Mouse (Mus musculus) MN1 (cell line): Measurements from ENCODE around the gene Uchl5.

Experiments used
- DNase-seq: peaks from one replicate; pipeline ENCODE4 v3.0.0-alpha.2; 2016; ENCODE audit warnings: low spot score

Gene Uchl5

DNA sequence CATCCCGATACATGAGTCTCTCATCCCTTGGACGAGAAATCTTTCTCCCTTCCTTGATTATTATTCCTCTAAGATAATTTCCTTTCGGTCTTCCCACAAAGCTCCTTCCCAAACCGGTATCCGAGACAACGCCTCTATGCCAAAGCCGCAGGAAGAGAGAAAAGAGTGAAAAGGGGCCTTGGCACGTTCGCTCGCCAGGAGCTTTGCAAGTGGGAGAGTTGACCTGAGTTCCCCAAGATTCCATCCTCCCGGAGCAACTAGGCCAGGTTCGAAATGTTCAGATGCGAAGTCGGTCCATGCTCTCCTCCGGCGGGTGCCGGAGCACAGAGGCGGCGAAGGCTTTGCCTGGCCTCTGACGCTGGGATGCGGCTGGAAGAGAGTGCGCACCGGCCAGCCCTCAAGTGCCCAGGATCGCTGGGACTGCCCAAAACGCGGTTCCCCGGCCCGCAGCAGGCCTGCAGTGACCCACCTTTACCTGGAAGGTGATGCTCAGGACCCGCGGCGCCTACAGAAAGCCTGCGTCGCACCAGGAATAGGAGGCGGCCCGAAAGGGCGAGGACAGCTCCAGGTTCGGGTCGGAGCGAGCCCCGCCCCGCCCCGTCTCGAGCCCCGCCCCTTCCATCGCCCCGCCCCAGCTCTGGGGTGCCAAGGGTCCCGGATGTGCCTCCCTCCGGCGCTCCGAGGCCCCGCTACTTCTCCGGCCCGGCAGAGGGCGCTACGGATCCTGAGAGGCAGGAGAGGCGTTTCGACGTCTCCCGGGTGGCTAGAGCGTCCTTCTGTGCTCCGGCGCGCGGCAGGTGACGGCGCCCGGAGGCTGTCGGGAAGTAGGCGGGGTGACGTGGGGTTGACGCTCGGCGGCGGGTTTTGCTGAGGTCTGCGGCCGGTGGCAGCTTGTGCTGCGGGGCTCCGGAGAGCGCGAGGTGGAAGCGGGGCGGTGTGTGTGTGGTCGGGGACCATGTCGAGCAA is at the start of gene Uchl5, which contains the start of gene Trove2:
Uchl5 (plus strand) TSS at position 827 of the 966 bp plus-strand sequence.
Trove2 (minus strand) TSS at position 623 of the 966 bp plus-strand sequence.
- DNase-seq: peak; percentile 98

DNA sequence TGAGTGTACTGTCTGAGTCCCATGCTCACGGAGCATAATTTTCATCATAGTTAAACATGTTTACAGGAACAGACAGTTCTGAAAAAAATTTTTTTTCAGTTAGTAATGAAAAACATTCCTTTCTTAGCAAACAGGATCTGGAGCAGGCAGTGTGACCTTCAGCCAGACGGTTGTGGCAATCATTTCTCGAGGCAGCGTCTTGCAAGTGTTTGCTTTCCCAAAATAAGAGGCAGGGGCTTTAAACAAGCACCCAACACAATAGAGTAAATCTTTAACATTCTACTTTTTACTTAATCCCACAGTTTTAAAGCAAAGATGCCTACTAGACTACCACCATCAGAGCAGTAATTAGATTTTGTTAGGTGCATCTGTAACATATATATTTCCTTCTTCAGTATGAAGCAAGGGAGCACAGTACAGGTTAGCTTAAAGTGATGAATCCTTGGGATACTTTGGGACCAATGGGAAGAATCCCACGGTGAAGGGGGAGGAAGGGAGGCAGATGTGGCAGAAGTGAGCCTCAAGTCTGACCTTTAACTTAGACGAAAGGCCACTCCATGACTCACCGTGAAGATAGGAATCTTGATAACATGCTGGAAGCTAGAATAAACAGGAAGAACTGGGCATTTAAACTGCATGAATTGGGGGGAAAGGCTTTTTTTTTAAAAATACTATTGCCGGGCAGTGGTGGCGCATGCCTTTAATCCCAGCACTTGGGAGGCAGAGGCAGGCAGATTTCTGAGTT is 49.2 kb upstream of the Uchl5 start:
- no peak for DNase-seq

DNA sequence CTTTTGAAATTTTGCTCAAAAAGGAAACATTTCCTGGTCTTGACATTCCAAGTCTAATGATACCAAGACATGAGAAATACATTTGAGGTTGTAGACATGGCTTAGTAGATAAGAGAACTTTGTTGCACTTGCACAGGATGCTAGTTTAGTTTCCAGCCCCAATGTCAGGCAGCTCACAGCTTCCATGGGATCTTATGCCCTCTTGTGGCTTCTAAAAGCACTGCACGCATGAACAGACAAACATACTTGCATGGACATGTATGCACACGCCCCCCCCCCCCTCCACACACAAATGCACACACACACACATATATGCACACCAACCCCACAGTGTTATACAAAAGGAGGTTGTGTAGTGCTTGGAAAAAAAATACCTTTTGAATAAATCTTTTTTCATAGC is 46.2 kb upstream of the Uchl5 start:
- DNase-seq: no peak

DNA sequence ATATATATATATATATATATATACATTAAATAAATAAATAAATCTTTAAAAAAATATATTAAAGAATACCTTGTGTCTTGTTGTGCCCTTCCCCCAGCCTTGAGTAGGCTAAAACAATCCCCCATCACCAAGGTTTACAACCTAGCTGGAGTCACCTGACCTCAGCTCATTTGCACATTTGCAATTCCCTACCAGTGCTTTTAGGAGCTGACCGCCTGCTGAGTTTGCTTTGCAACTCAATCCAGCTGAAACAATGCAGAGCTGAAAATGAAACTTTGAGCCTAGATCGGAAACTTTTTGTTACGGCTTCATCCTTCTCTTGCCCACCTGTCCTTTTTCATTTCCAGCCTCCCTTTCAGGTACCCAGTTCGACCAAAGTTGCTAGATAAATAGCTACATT is 45.4 kb upstream of the Uchl5 start:
- DNase-seq: no peak

DNA sequence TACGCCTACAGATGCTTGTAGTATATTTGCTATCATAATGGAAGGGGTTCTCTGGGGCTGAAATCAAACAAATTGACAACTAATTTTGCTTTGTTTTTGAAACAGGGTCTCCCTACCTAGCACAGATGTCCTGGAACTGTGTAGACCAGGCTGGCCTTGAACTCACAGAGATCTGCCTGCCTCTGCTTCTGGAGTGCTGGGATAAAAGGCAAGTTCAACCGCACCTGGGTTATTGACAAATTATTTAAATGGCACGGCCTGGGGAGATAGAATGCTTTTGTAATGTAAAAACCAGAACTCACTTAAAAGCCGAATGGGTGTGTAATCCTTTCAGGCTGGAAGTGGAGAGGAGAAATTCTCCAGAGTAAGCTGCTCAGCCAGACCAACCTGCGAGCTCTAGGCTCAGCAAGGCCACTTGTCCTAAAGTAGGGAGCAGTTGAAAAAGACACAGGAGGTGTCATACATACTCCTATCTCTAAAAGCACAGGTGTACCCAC is 43.1 kb upstream of the Uchl5 start:
- no peak for DNase-seq

DNA sequence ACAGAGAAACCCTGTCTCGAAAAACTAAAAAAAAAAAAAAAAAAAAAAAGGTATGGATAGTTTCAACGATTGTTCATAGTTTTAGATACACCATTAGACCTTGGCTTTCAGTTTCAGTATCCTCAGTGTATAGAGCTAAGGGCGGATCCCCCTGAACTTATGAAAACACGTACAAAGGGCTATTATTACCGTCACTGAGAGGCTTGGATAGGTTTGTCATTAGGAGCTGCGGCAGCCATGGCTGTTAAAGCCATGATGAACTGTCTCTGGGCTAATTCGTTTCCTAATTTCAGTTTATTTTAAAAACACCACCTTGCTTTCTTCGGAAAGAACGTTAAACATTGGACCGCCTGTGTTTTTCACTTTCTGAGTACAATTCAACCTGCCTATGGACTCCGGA is 38.3 kb upstream of the Uchl5 start:
- no peak for DNase-seq

DNA sequence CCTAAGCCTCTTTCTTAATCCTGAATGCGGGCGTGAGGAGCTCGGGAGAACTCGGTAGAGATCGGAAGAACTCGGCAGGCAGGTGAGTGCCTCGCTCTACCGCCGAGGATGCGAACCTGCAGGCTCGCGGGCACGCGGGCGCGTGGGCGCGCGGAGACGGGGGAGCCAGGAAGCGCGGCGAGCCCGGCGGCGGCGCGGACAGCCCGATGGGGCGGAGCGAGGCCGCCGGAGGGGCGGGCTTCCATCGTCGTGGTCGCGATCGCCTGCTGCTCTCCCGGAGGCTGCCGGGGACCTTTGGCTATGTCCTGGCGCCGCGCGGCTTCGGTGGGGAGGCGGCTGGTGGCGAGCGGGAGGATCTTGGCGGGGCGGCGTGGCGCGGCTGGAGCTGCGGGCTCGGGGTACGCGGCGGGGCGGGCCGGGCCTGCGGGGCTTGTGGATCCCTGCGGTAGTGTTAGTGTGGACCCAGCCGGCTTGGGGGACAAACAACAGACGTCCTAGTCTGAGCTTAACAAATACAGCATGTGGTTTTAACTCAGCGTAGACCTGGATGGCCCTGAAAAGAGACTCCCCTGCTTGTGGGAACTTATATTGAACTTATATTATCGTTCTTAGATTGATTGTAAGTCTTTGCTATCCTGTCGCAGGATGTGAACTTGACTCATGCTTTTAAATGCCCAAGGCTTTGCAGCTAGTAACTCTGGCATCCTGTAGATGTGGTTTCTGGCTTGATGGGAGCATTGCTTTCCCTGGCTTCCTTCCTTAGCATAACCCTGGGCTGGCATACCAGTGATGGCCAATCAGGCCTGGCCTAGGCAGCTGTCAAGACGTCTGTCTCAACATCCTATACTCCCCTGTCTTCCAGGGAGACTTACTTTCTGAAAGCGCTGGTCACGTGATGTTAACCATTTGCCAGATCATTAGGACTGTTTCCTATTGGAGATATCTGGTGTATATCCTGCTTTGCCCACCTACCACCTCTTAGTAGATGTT is 37.4 kb upstream of the Uchl5 start:
- DNase-seq: peak; percentile 80

- DNase-seq: no peak
Measured at GRCm38 (mm10) chr1:143740581-143740980, 36.5 kb upstream of the Uchl5 start.

DNA sequence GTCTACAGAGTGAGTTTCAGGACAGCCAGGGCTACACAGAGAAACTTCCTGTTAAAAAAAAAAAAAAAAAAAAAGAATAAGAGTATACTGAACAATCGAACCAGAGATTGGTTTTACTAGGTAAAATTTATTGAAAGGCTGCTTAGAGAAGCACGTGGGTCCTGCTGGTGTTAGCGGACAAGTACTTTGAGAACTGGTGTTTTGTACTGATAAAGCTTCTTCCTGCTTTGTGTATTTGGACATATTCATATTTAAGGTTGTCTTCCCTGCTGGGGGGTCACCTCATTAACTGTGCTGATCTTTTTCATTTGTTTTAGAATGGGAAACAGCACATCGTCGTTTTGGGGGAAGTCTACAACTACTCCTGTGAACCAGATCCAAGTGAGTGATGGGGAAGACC is 35.7 kb upstream of the Uchl5 start:
- DNase-seq: no peak

DNA sequence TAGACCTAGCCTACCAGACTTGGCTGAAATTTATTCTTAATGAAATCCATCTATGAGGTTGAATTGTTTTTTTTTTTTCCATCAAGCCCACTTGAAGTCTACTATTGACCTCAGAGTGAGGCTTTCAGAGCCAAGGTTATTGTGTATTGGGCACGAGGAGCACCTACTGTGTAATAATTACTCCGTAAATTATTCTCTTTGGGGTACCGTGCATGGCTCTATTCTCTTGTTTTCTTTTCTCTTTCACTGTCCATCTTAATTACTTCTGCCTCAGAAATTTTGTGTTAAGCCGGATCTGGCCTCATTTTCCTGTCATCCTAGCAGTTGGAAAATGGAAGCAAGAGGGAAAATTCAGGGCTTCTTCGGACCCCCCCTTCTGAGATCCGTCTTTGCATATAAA is 34.9 kb upstream of the Uchl5 start:
- no peak for DNase-seq

- no peak for DNase-seq
Measured at GRCm38 (mm10) chr1:143745871-143746270, 31.2 kb upstream of the Uchl5 start.

- no peak for DNase-seq
Measured at GRCm38 (mm10) chr1:143762159-143762558, 14.9 kb upstream of the Uchl5 start.

DNA sequence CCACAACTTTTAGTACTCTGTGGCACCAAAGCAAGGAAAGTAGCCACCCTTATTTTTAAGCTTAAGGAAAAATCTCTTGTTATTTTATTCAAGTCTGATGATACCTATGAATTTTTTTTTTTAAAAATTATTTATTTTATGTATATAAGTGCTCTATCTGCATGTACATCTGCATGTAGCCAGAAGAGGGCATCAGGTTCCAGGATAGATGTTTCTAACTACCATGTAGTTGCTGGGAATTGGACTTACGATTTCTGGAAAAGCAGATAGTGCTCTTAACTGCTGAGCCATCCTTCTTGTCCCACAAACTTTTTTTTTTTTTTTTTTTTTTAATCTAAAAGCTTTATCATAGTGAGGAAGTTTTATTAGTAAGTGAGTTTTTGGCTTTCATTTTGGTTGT is 12.6 kb upstream of the Uchl5 start:
- no peak for DNase-seq

DNA sequence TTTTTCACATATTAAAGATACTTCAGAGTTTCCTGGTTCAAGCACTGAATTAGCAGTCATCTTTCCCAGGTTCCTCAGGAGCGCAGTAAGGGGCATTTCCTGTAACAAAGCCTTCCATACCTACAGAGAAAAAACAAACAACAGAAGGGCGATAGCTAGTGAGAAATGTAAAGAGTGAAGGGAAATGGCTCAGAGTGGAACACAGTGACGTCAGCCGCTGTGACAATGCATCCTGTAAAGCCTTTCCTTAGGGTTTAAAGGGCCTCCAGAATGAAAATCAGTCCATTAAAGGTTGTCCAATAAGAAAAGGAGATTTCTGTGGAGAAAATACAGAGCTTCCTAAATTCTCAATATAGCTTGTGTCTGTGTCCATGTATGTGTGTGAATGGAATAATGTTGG is 11.3 kb upstream of the Uchl5 start:
- DNase-seq: no peak

GRCm38 (mm10) chr1:143766238-143766637 is 10.8 kb upstream of the Uchl5 start:
- no peak for DNase-seq

- no peak for DNase-seq
Measured at GRCm38 (mm10) chr1:143770444-143771109, 6.5 kb upstream of the Uchl5 start.

GRCm38 (mm10) chr1:143773082-143773481 is 4.0 kb upstream of the Uchl5 start:
- no peak for DNase-seq

- peak; percentile 31 for DNase-seq
Measured at GRCm38 (mm10) chr1:143773909-143774308, 3.2 kb upstream of the Uchl5 start.

DNA sequence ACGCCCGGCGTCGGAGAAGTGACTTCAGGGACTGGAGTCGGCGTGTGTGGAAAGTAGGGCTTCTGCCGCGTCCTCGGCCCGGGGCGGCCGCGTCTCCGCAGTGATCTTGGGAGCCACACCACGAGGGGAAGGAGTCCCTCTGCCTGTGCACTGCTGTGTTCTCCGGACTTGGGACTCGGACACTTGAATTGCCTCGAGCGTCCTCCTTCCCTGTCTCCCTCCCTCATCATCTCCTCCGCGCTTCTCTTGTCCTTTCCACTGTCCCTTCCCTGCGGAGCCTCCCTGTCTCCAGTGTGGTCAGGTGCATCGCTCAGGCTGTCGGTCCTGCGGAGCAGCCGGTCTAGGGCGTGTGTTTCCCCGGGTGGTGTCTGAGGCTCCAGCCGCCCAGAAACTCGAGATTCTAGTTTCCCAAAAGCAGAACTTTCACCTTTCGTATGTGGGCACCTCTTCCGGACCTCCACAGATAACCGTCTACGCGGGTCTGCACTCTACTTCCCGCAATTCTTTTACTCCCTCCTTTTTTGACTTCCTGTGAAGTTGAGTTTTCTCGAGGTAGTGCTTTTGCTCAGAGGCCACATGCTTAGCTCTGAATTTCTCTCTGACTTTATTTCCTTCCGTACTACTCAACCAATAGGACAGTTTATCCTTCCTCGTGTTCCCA is 616 bp downstream of the Uchl5 start:
- peak; percentile 52 for DNase-seq

- DNase-seq: no peak
Measured at GRCm38 (mm10) chr1:143788584-143789227, 11.6 kb downstream of the Uchl5 start.
